Mouse (Mus musculus) heart, embryonic 14.5 days (tissue): ENCODE results near the gene Smg1. TPM values are rescaled to one million over a fixed set of nuclear protein-coding genes. Genes with fewer than 3 reads are reported as not detected.
A peak's percentile ranks its signal among the peaks of the same experiment; 100 is the strongest.

Experiments
- ATAC-seq: fragments of 200-750 bp; cut with Nextera tagmentation; 2 replicates; pipeline ENCODE4 v1.8.0; 2017; ENCODE audit warnings: low read depth, moderate TSS enrichment; ENCODE audit not compliant: insufficient number of reproducible peaks, insufficient read depth, low FRiP score
- H3K27ac ChIP-seq, 2 experiments: fragments of 200-500 bp in 1 of 2; fragments of 300-500 bp in 1 of 2; sonication (generic) in 1 of 2; replicated peaks in 1 of 2; 2 replicates each; pipeline ENCODE4 v1.5.1; 2012 to 2014; ENCODE audit warnings: low read depth in 2 of 2, low read length in 2 of 2, control low read depth in 1 of 2, mild to moderate bottlenecking in 1 of 2, mixed read lengths in 1 of 2; ENCODE audit not compliant: control insufficient read depth in 1 of 2, insufficient read depth in 1 of 2
- H3K27me3 ChIP-seq: fragments of 300-500 bp; sonication (generic); 2 replicates; pipeline ENCODE4 v1.6.1; 2014; ENCODE audit warnings: mild to moderate bottlenecking, low read length, control low read depth; ENCODE audit not compliant: control insufficient read depth, insufficient read depth
- H3K36me3 ChIP-seq: fragments of 300-500 bp; sonication (generic); 2 replicates; pipeline ENCODE4 v1.6.1; 2014; ENCODE audit warnings: mild to moderate bottlenecking, control low read depth, low read length, mixed read lengths; ENCODE audit not compliant: control insufficient read depth, insufficient read depth
- H3K4me1 ChIP-seq, 2 experiments: fragments of 200-500 bp in 1 of 2; fragments of 300-500 bp in 1 of 2; sonication (generic) in 1 of 2; 2 replicates each; pipeline ENCODE4 v1.6.1; 2012 to 2014; ENCODE audit warnings: low read length in 2 of 2, control low read depth in 1 of 2, mixed read lengths in 1 of 2; ENCODE audit not compliant: control insufficient read depth in 2 of 2, insufficient read depth in 2 of 2
- H3K4me2 ChIP-seq: fragments of 300-500 bp; sonication (generic); 2 replicates; pipeline ENCODE4 v1.6.1; 2014; ENCODE audit warnings: mild to moderate bottlenecking, low read length
- H3K4me3 ChIP-seq, 2 experiments: fragments of 200-500 bp in 1 of 2; fragments of 300-500 bp in 1 of 2; sonication (generic) in 1 of 2; 2 replicates each; pipeline ENCODE4 v1.5.1; 2012 to 2014; ENCODE audit warnings: low read length in 2 of 2, mild to moderate bottlenecking in 2 of 2, control low read depth in 1 of 2, low read depth in 1 of 2, moderate library complexity in 1 of 2; ENCODE audit not compliant: control insufficient read depth in 1 of 2, insufficient read depth in 1 of 2
- H3K9ac ChIP-seq: fragments of 300-500 bp; sonication (generic); 2 replicates; pipeline ENCODE4 v1.6.1; 2014; ENCODE audit warnings: mild to moderate bottlenecking, low read length
- H3K9me3 ChIP-seq: fragments of 300-500 bp; sonication (generic); 2 replicates; pipeline ENCODE4 v1.6.1; 2016; ENCODE audit warnings: low read length, control low read depth; ENCODE audit not compliant: control insufficient read depth
- WGBS: fragments of 180-500 bp; shearing (Covaris S2); extraction: QIAGEN DNeasy Blood & Tissue Kit; methylation state at CpG from one replicate; pipeline ENCODE4 v1.1.7; 2014; 5-methylcytosine and 5-hydroxymethylcytosine counted together
- polyA plus RNA-seq: library from polyadenylated mRNA; unstranded; fragments of >200 nt; fragmentation: Nextera tagmentation; extraction: Ambion mirVana; gene quantifications from 2 replicates; pipeline ENCODE4 v1.2.1, GENCODE M21; 2014

Smg1 gene
- polyA plus RNA-seq, 1 experiment from 2014 or later, result 20.3 TPM

GRCm38 (mm10) chr7:118232613-118233012 is 10.9 kb downstream of the Smg1 start:
- H3K27me3 ChIP-seq, result no peaks in the 10 kb centered on the region
- ATAC-seq, result no peak
- no peaks in the 10 kb centered on the region for H3K9me3 ChIP-seq
- no peak overlapping the region for H3K27ac ChIP-seq
- H3K4me2 ChIP-seq, result no peak overlapping the region
- no peak overlapping the region for H3K4me3 ChIP-seq
- H3K9ac ChIP-seq, result no peak overlapping the region
- H3K36me3 ChIP-seq, result no peaks in the 10 kb centered on the region
- H3K4me1 ChIP-seq, result peaks cover 0 to 5% of the 10 kb centered on the region in 2 experiments; a peak in 1 of 4 replicates

GRCm38 (mm10) chr7:118219777-118220176 is 23.7 kb downstream of the Smg1 start:
- Histone ChIP-seq H3K9ac (no peak overlapping the region), H3K4me3 (no peak overlapping the region), H3K27ac (no peak overlapping the region), H3K9me3 (no peaks in the 10 kb centered on the region), H3K36me3 (no peaks in the 10 kb centered on the region), H3K4me1 (no peaks in the 10 kb centered on the region), H3K4me2 (no peak overlapping the region), H3K27me3 (no peaks in the 10 kb centered on the region)
- no peak for ATAC-seq
- 93% methylated on average over 2 of the region's 2 CpGs for WGBS

- Histone ChIP-seq H3K4me2 (no peak overlapping the region), H3K9me3 (no peaks in the 10 kb centered on the region), H3K27me3 (no peaks in the 10 kb centered on the region), H3K4me1 (no peaks in the 10 kb centered on the region), H3K27ac (no peak overlapping the region), H3K9ac (no peak overlapping the region), H3K4me3 (no peak overlapping the region), H3K36me3 (peaks cover 67% of the 10 kb centered on the region)
- no peak for ATAC-seq
- 95% methylated on average over 2 of the region's 2 CpGs for WGBS
These were observed 37.1 kb downstream of the Smg1 start for GRCm38 (mm10) chr7:118206396-118206795.

- Histone ChIP-seq H3K9me3 (no peaks in the 10 kb centered on the region), H3K4me2 (no peak overlapping the region), H3K27me3 (no peaks in the 10 kb centered on the region), H3K36me3 (peaks cover 81% of the 10 kb centered on the region), H3K4me1 (no peaks in the 10 kb centered on the region), H3K9ac (no peak overlapping the region), H3K4me3 (no peak overlapping the region), H3K27ac (no peak overlapping the region)
- no peak for ATAC-seq
- 85% methylated on average over 4 of the region's 4 CpGs for WGBS
These were observed 47.7 kb downstream of the Smg1 start for GRCm38 (mm10) chr7:118195756-118196155.

- H3K4me3 ChIP-seq, result no peak overlapping the region
- peaks cover 2 to 7% of the 10 kb centered on the region in 2 experiments; a peak in 3 of 4 replicates for H3K4me1 ChIP-seq
- H3K27ac ChIP-seq, result no peak overlapping the region
- H3K9me3 ChIP-seq, result no peaks in the 10 kb centered on the region
- H3K27me3 ChIP-seq, result no peaks in the 10 kb centered on the region
- no peak for ATAC-seq
- peaks cover 78% of the 10 kb centered on the region for H3K36me3 ChIP-seq
- 87% methylated on average over 4 of the region's 4 CpGs for WGBS
- no peak overlapping the region for H3K4me2 ChIP-seq
- no peak overlapping the region for H3K9ac ChIP-seq
These were observed 57.6 kb downstream of the Smg1 start for GRCm38 (mm10) chr7:118185878-118186277.

DNA sequence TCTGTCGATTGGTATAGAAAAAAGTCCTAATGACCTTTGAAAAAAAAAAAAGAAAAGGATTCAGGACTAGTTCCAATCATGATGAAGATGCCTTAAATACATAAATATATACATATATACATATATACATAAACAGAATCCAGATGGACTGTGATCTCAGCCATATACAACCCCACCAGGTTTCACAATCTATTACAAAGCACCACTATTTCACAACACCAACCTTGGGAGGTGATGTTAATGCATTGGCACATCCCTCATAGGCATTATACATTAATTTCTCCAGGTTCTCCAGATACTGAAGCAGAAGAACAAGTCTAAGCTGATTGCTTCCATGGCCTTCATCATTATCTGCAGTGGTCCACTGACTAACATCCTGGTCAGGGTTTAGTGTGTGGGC is 58.9 kb downstream of the Smg1 start:
- WGBS, result 95% methylated on average over 1 of the region's 1 CpGs
- Histone ChIP-seq H3K4me2 (no peak overlapping the region), H3K4me1 (peaks cover 2 to 13% of the 10 kb centered on the region in 2 experiments; a peak in 3 of 4 replicates), H3K36me3 (peaks cover 77% of the 10 kb centered on the region), H3K4me3 (no peak overlapping the region), H3K9me3 (no peaks in the 10 kb centered on the region), H3K27me3 (no peaks in the 10 kb centered on the region), H3K27ac (no peak overlapping the region), H3K9ac (no peak overlapping the region)
- no peak for ATAC-seq

DNA sequence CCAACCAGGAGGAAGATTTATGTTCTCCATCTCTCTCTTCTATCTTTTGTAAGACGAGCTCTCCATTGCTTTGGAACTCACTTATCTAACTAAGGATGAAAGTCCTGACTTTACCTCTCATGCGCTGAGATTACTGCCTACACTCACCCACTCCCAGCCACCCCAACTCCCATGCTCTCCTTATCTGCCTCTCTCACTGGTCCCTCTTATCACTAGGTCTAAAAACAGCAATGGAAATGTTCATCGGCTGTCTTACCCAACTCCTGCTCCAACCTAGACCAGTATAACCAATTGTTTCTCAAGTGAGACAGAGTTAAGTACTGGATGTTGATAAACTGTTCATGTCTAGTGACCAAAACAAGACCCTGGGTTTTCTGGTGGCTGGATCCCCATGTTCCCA is 62.3 kb downstream of the Smg1 start:
- ATAC-seq, result no peak
- Histone ChIP-seq H3K9me3 (no peaks in the 10 kb centered on the region), H3K36me3 (peaks cover 86% of the 10 kb centered on the region), H3K4me3 (no peak overlapping the region), H3K27me3 (no peaks in the 10 kb centered on the region), H3K27ac (peak overlapping the region; percentile 41 to 66; a peak in 2 of 4 replicates), H3K9ac (no peak overlapping the region), H3K4me1 (peaks cover 2 to 13% of the 10 kb centered on the region in 2 experiments; a peak in 3 of 4 replicates), H3K4me2 (no peak overlapping the region)
- 16% methylated on average over 3 of the region's 3 CpGs for whole genome bisulfite sequencing

DNA sequence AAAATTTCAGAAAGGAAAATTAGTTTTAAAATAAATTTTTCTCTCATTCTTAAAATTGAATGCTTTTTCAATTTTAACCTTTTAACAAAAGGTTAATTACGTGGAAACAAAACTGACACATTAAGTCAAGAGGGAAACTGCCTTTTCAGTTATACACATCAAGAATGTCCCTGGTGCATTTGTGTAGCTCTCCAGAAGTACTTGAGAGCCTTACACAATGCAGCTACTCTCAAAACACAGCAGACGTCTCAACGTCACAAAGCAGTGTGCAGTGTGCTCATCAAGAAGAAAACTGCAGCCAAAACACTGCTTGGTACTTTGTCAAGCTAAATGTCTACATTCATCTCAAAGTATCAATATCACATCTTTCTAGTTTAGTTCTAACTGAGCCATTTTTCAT is 63.7 kb downstream of the Smg1 start:
- Histone ChIP-seq H3K9me3 (no peaks in the 10 kb centered on the region), H3K4me3 (no peak overlapping the region), H3K27me3 (no peaks in the 10 kb centered on the region), H3K4me2 (no peak overlapping the region), H3K4me1 (peaks cover 2 to 13% of the 10 kb centered on the region in 2 experiments; a peak in 3 of 4 replicates), H3K9ac (no peak overlapping the region), H3K36me3 (peaks cover 79% of the 10 kb centered on the region), H3K27ac (no peak overlapping the region)
- WGBS, result 60% methylated on average over 3 of the region's 3 CpGs
- no peak for ATAC-seq
